10 mouse cellular contexts compared by ENCODE assay signal in genomic region chr5:139130351-139130750, GRCm38 (mm10). TPM values are rescaled to one million over a fixed set of nuclear protein-coding genes. Genes with fewer than 3 reads are reported as not detected.
DNase-seq lines count a peak whose midpoint lies in the region; ATAC-seq and TF ChIP-seq lines count a peak whose summit lies in the region.
"Had no signal": no experiment of that assay in that cellular context is flagged by ENCODE, and none has a peak within 500 bp of the region (broad histone marks: within the 10 kb centered on the region; RNA-seq: fewer than 3 reads in every experiment).

No protein-coding gene starts in this region.

- peaks cover 21% of the 10 kb centered on the region for H3K4me1 ChIP-seq in forebrain, embryonic 15.5 days
- peaks cover 2% of the 10 kb centered on the region; the same call in 1 of the 2 replicates for H3K4me1 ChIP-seq in forebrain, embryonic 11.5 days (replicated peaks; ENCODE audit: control insufficient read depth, insufficient read depth, low read length)
- H3K4me1 ChIP-seq in E14TG2a.4 (replicated peaks; ENCODE audit: low read depth, low read length), result peaks cover 29% of the 10 kb centered on the region
- H3K4me1 ChIP-seq in cortical plate, adult 2 months (ENCODE audit: control insufficient read depth, insufficient read depth, low read length), result peaks cover 17% of the 10 kb centered on the region
- peaks cover 8% of the 10 kb centered on the region; the same call in 1 of the 2 replicates for H3K4me1 ChIP-seq in limb, embryonic 12.5 days (replicated peaks)
- H3K4me1 ChIP-seq in intestine, embryonic 15.5 days (replicated peaks), result peaks cover 10% of the 10 kb centered on the region; the same call in 1 of the 2 replicates
- H3K4me1 ChIP-seq: liver, embryonic 15.5 days had no signal

- 0 out of 2 replicates have a peak, but pooled peaks cover 4% of the 10 kb centered on the region for H3K27me3 ChIP-seq in forebrain, embryonic 15.5 days
- H3K27me3 ChIP-seq in forebrain, embryonic 11.5 days (ENCODE audit: control insufficient read depth, insufficient read depth, low read length), result peaks cover 5% of the 10 kb centered on the region; the same call in 1 of the 2 replicates
- peaks cover 47% of the 10 kb centered on the region for H3K27me3 ChIP-seq in E14TG2a.4 (ENCODE audit: insufficient read depth, low read length)
- peaks cover 45% of the 10 kb centered on the region for H3K27me3 ChIP-seq in limb, embryonic 12.5 days
- H3K27me3 ChIP-seq in intestine, embryonic 15.5 days (replicated peaks), result no peaks in the 10 kb centered on the region; the same call in 1 of the 2 replicates

- no peak overlapping the region; the same call in 1 of the 2 replicates for H3K9ac ChIP-seq in forebrain, embryonic 15.5 days (replicated peaks)
- H3K9ac ChIP-seq in forebrain, embryonic 11.5 days (ENCODE audit: low read length), result no peak overlapping the region
- H3K9ac ChIP-seq in limb, embryonic 12.5 days (replicated peaks), result no peak overlapping the region
- H3K9ac ChIP-seq in intestine, embryonic 15.5 days, result no peak overlapping the region
- H3K9ac ChIP-seq: liver, embryonic 15.5 days had no signal

- ATAC-seq in forebrain, embryonic 15.5 days (replicated peaks), result no peak
- ATAC-seq in forebrain, embryonic 11.5 days (replicated peaks; ENCODE audit: low FRiP score), result no peak
- 0 out of 2 replicates have a peak, but pooled peaks have one; percentile 44 for ATAC-seq in limb, embryonic 12.5 days (ENCODE audit: insufficient number of reproducible peaks, insufficient read depth, low FRiP score, low TSS enrichment, low read depth)
- ATAC-seq in intestine, embryonic 15.5 days, result no peak

- H3K27ac ChIP-seq in forebrain, embryonic 15.5 days (replicated peaks), result peak overlapping the region; percentile 75; the same call in 1 of the 2 replicates
- no peak overlapping the region for H3K27ac ChIP-seq in forebrain, embryonic 11.5 days (ENCODE audit: low read depth, low read length)
- H3K27ac ChIP-seq in cortical plate, adult 2 months (ENCODE audit: insufficient read depth, low read length), result peak overlapping the region; percentile 97
- H3K27ac ChIP-seq in limb, embryonic 12.5 days, result no peak overlapping the region
- H3K27ac ChIP-seq in intestine, embryonic 15.5 days, result no peak overlapping the region
- H3K27ac ChIP-seq: gastrocnemius, adult 2 months; liver, embryonic 15.5 days had no signal

- no peaks in the 10 kb centered on the region for H3K9me3 ChIP-seq in forebrain, embryonic 15.5 days
- no peaks in the 10 kb centered on the region for H3K9me3 ChIP-seq in forebrain, embryonic 11.5 days (ENCODE audit: control insufficient read depth, low read length)
- H3K9me3 ChIP-seq in E14TG2a.4 (ENCODE audit: low read length), result peaks cover 9% of the 10 kb centered on the region
- H3K9me3 ChIP-seq in limb, embryonic 12.5 days, result no peaks in the 10 kb centered on the region
- no peaks in the 10 kb centered on the region for H3K9me3 ChIP-seq in intestine, embryonic 15.5 days
- H3K9me3 ChIP-seq: liver, embryonic 15.5 days had no signal

- peak overlapping the region; percentile 82; the same call in 1 of the 2 replicates for H3K4me2 ChIP-seq in forebrain, embryonic 15.5 days (replicated peaks)
- H3K4me2 ChIP-seq in forebrain, embryonic 11.5 days (ENCODE audit: low read depth, low read length, severe bottlenecking), result no peak overlapping the region
- H3K4me2 ChIP-seq in limb, embryonic 12.5 days, result peak overlapping the region; percentile 87; the same call in 1 of the 2 replicates
- H3K4me2 ChIP-seq in intestine, embryonic 15.5 days (replicated peaks), result no peak overlapping the region

- peak overlapping the region; percentile 64 for H3K4me3 ChIP-seq in forebrain, embryonic 15.5 days
- H3K4me3 ChIP-seq in forebrain, embryonic 11.5 days (ENCODE audit: low read depth, low read length), result no peak overlapping the region
- peak overlapping the region; percentile 70 for H3K4me3 ChIP-seq in E14TG2a.4 (replicated peaks; ENCODE audit: low read length)
- H3K4me3 ChIP-seq in cortical plate, adult 2 months (ENCODE audit: insufficient read depth, low read length), result peak overlapping the region; percentile 73
- H3K4me3 ChIP-seq in limb, embryonic 12.5 days (replicated peaks), result 0 out of 2 replicates have a peak overlapping the region, but pooled peaks have one; percentile 60
- H3K4me3 ChIP-seq in intestine, embryonic 15.5 days (replicated peaks), result no peak overlapping the region

- peaks cover under 1% of the 10 kb centered on the region; the same call in 1 of the 2 replicates for H3K36me3 ChIP-seq in forebrain, embryonic 15.5 days
- H3K36me3 ChIP-seq in forebrain, embryonic 11.5 days (ENCODE audit: control insufficient read depth, insufficient read depth, low read length), result no peaks in the 10 kb centered on the region
- H3K36me3 ChIP-seq in E14TG2a.4 (ENCODE audit: insufficient read depth, low read length), result no peaks in the 10 kb centered on the region
- H3K36me3 ChIP-seq in limb, embryonic 12.5 days, result no peaks in the 10 kb centered on the region
- H3K36me3 ChIP-seq in intestine, embryonic 15.5 days, result no peaks in the 10 kb centered on the region
- H3K36me3 ChIP-seq: liver, embryonic 15.5 days had no signal

- DNase-seq in forebrain, embryonic 11.5 days (ENCODE audit: low spot score), result no peak
- DNase-seq in urinary bladder, postnatal 25 days (ENCODE audit: low spot score), result no peak
- no peak for DNase-seq in adrenal gland, postnatal 10 days

- 77% methylated on average over 5 of the region's 5 CpGs for WGBS in forebrain, embryonic 15.5 days
- 71% methylated on average over 5 of the region's 5 CpGs for WGBS in forebrain, embryonic 11.5 days
- WGBS in limb, embryonic 12.5 days, result 76% methylated on average over 5 of the region's 5 CpGs
- WGBS in intestine, embryonic 15.5 days, result 83% methylated on average over 5 of the region's 5 CpGs

- TF ChIP-seq POLR2A in cortical plate, adult 2 months (IDR thresholded peaks at IDR 0.05; ENCODE audit: extremely low read depth, insufficient read depth, low read length), result no peak

- no peak for TF ChIP-seq CTCF in E14TG2a.4 (conservative IDR thresholded peaks at IDR 0.05; ENCODE audit: low read length)
- TF ChIP-seq CTCF in cortical plate, adult 2 months (IDR thresholded peaks at IDR 0.05; ENCODE audit: extremely low read depth, insufficient read depth, low read length), result no peak

RNA-seq across cellular contexts. Expression of gene Prkar1b, which starts 19.4 kb away (rescaled TPM):
- 171 and 193 TPM in 2 replicates for polyA plus RNA-seq in forebrain, embryonic 15.5 days (2015; fragmentation: Nextera tagmentation; extraction: Ambion mirVana)
- polyA plus RNA-seq in forebrain, embryonic 11.5 days (2014; fragmentation: Nextera tagmentation; extraction: Ambion mirVana), result 10.9 and 13.0 TPM in 2 replicates
- polyA plus RNA-seq in cortical plate, adult 2 months (2012; rRNA removed), result 862 and 899 TPM in 2 replicates
- polyA plus RNA-seq in limb, embryonic 12.5 days (2016; fragmentation: Nextera tagmentation; extraction: Ambion mirVana), result 12.7 and 13.8 TPM in 2 replicates
- 25.3 and 26.1 TPM in 2 replicates for polyA plus RNA-seq in intestine, embryonic 15.5 days (2015; fragmentation: Nextera tagmentation; extraction: Ambion mirVana)
- 10 to 100 TPM; 14.9 to 24.9 TPM for total RNA-seq in adrenal gland, postnatal 10 days (2021)

RNA-seq across cellular contexts. Expression of gene Dnaaf5, which starts 19.7 kb away (rescaled TPM):
- 3.2 and 3.9 TPM in 2 replicates for polyA plus RNA-seq in forebrain, embryonic 15.5 days (2015; fragmentation: Nextera tagmentation; extraction: Ambion mirVana)
- 11.5 and 11.9 TPM in 2 replicates for polyA plus RNA-seq in forebrain, embryonic 11.5 days (2014; fragmentation: Nextera tagmentation; extraction: Ambion mirVana)
- 5.8 and 6.7 TPM in 2 replicates for polyA plus RNA-seq in cortical plate, adult 2 months (2012; rRNA removed)
- 4.7 and 5.8 TPM in 2 replicates for polyA plus RNA-seq in limb, embryonic 12.5 days (2016; fragmentation: Nextera tagmentation; extraction: Ambion mirVana)
- 7.0 and 7.5 TPM in 2 replicates for polyA plus RNA-seq in intestine, embryonic 15.5 days (2015; fragmentation: Nextera tagmentation; extraction: Ambion mirVana)
- 10 to 100 TPM; 15.9 to 19.1 TPM for total RNA-seq in adrenal gland, postnatal 10 days (2021)

Comparison
In these comparisons a context has a peak if more than half of its experiments do, and no peak if none do; other contexts are left out.
1. H3K27ac ChIP-seq: peak in forebrain, embryonic 15.5 days (single experiment) and cortical plate, adult 2 months (single experiment); none in forebrain, embryonic 11.5 days (single experiment), limb, embryonic 12.5 days (single experiment) and intestine, embryonic 15.5 days (single experiment).
2. H3K4me2 ChIP-seq: peak in forebrain, embryonic 15.5 days (single experiment) and limb, embryonic 12.5 days (single experiment); none in forebrain, embryonic 11.5 days (single experiment) and intestine, embryonic 15.5 days (single experiment).
3. H3K4me3 ChIP-seq: peak in forebrain, embryonic 15.5 days (single experiment), E14TG2a.4 (single experiment), cortical plate, adult 2 months (single experiment) and limb, embryonic 12.5 days (single experiment); none in forebrain, embryonic 11.5 days (single experiment) and intestine, embryonic 15.5 days (single experiment).